Mouse (Mus musculus): Measurements from ENCODE around the gene Plxnb1. TPM values are rescaled to one million over a fixed set of nuclear protein-coding genes. Genes with fewer than 3 reads are reported as not detected.

The Plxnb1 gene
- polyA plus RNA-seq, 1 experiment from 2014 or later = 13.9 TPM

- no peaks in the 10 kb centered on the region for H3K9me3 ChIP-seq (replicated peaks; ENCODE audit: control insufficient read depth, low read length)
- peak within 1 kb of the TSS; percentile 78 for H3K4me3 ChIP-seq (ENCODE audit: low read depth, low read length)
- H3K36me3 ChIP-seq (ENCODE audit: control insufficient read depth, insufficient read depth, low read length) = peaks cover 23% of the 10 kb centered on the region
- H3K27me3 ChIP-seq (replicated peaks; ENCODE audit: control insufficient read depth, insufficient read depth, low read length) = no peaks in the 10 kb centered on the region
- H3K4me2 ChIP-seq (ENCODE audit: low read length) = peak within 1 kb of the TSS; percentile 90
- DNase-seq (ENCODE audit: low spot score) (peak; percentile 92), ATAC-seq (peak; percentile 98)
- H3K9ac ChIP-seq (ENCODE audit: low read length) = peak within 1 kb of the TSS; percentile 87
- whole genome bisulfite sequencing = under 1% methylated on average over 37 of the region's 37 CpGs
- H3K4me1 ChIP-seq (ENCODE audit: control insufficient read depth, insufficient read depth, low read length) = peaks cover 12% of the 10 kb centered on the region
- H3K27ac ChIP-seq (ENCODE audit: low read depth, low read length) = peak within 1 kb of the TSS; percentile 54; the same call in 1 of the 2 replicates
These were observed 12.9 kb upstream of the Plxnb1 start, which contains the start of the genes Ccdc51 and Tma7 for GRCm38 (mm10) chr9:109082124-109082800. Ccdc51 (plus strand) TSS chr9:109082493. Tma7 (minus strand) TSS chr9:109082587.

GRCm38 (mm10) chr9:109084922-109085321 lies 10.3 kb upstream of the Plxnb1 start:
- Histone ChIP-seq H3K4me2 (ENCODE audit: low read length) (no peak overlapping the region), H3K4me3 (ENCODE audit: low read depth, low read length) (no peak overlapping the region), H3K27me3 (replicated peaks; ENCODE audit: control insufficient read depth, insufficient read depth, low read length) (no peaks in the 10 kb centered on the region), H3K27ac (ENCODE audit: low read depth, low read length) (no peak overlapping the region), H3K9me3 (replicated peaks; ENCODE audit: control insufficient read depth, low read length) (no peaks in the 10 kb centered on the region), H3K9ac (ENCODE audit: low read length) (no peak overlapping the region), H3K36me3 (ENCODE audit: control insufficient read depth, insufficient read depth, low read length) (peaks cover 18% of the 10 kb centered on the region), H3K4me1 (ENCODE audit: control insufficient read depth, insufficient read depth, low read length) (peaks cover 12% of the 10 kb centered on the region)
- 7% methylated on average over 2 of the region's 2 CpGs for WGBS
- DNase-seq (ENCODE audit: low spot score) = peak; percentile 61
- no peak for ATAC-seq

GRCm38 (mm10) chr9:109087987-109088386 lies 7.2 kb upstream of the Plxnb1 start:
- ATAC-seq (no peak), DNase-seq (ENCODE audit: low spot score) (peak; percentile 76)
- H3K9ac ChIP-seq (ENCODE audit: low read length) = no peak overlapping the region
- WGBS = 9% methylated on average over 5 of the region's 5 CpGs
- H3K27me3 ChIP-seq (replicated peaks; ENCODE audit: control insufficient read depth, insufficient read depth, low read length) = no peaks in the 10 kb centered on the region
- H3K4me3 ChIP-seq (ENCODE audit: low read depth, low read length) = no peak overlapping the region
- no peak overlapping the region for H3K27ac ChIP-seq (ENCODE audit: low read depth, low read length)
- H3K9me3 ChIP-seq (replicated peaks; ENCODE audit: control insufficient read depth, low read length) = no peaks in the 10 kb centered on the region
- peaks cover 3% of the 10 kb centered on the region for H3K4me1 ChIP-seq (ENCODE audit: control insufficient read depth, insufficient read depth, low read length)
- H3K36me3 ChIP-seq (ENCODE audit: control insufficient read depth, insufficient read depth, low read length) = peaks cover 27% of the 10 kb centered on the region
- no peak overlapping the region for H3K4me2 ChIP-seq (ENCODE audit: low read length)

GRCm38 (mm10) chr9:109090446-109090845 lies 4.7 kb upstream of the Plxnb1 start:
- H3K4me2 ChIP-seq (ENCODE audit: low read length) = no peak overlapping the region
- H3K9ac ChIP-seq (ENCODE audit: low read length) = no peak overlapping the region; the same call in 1 of the 2 replicates
- peaks cover 12% of the 10 kb centered on the region for H3K4me1 ChIP-seq (ENCODE audit: control insufficient read depth, insufficient read depth, low read length)
- no peak overlapping the region for H3K4me3 ChIP-seq (ENCODE audit: low read depth, low read length)
- no peak overlapping the region for H3K27ac ChIP-seq (ENCODE audit: low read depth, low read length)
- no peaks in the 10 kb centered on the region for H3K27me3 ChIP-seq (replicated peaks; ENCODE audit: control insufficient read depth, insufficient read depth, low read length)
- DNase-seq (ENCODE audit: low spot score) (peak; percentile 43), ATAC-seq (no peak)
- H3K36me3 ChIP-seq (ENCODE audit: control insufficient read depth, insufficient read depth, low read length) = peaks cover 29% of the 10 kb centered on the region
- WGBS = 12% methylated on average over 15 of the region's 15 CpGs
- H3K9me3 ChIP-seq (replicated peaks; ENCODE audit: control insufficient read depth, low read length) = no peaks in the 10 kb centered on the region

GRCm38 (mm10) chr9:109091802-109092201 lies 3.4 kb upstream of the Plxnb1 start:
- no peak for DNase-seq (ENCODE audit: low spot score)
- H3K36me3 ChIP-seq (ENCODE audit: control insufficient read depth, insufficient read depth, low read length) = peaks cover 29% of the 10 kb centered on the region
- no peak overlapping the region for H3K4me2 ChIP-seq (ENCODE audit: low read length)
- no peak for ATAC-seq
- no peaks in the 10 kb centered on the region for H3K9me3 ChIP-seq (replicated peaks; ENCODE audit: control insufficient read depth, low read length)
- H3K27me3 ChIP-seq (replicated peaks; ENCODE audit: control insufficient read depth, insufficient read depth, low read length) = no peaks in the 10 kb centered on the region
- H3K9ac ChIP-seq (ENCODE audit: low read length) = no peak overlapping the region
- peaks cover 12% of the 10 kb centered on the region for H3K4me1 ChIP-seq (ENCODE audit: control insufficient read depth, insufficient read depth, low read length)
- H3K4me3 ChIP-seq (ENCODE audit: low read depth, low read length) = no peak overlapping the region
- 96% methylated on average over 8 of the region's 8 CpGs for WGBS
- H3K27ac ChIP-seq (ENCODE audit: low read depth, low read length) = no peak overlapping the region

- Histone ChIP-seq H3K4me3 (ENCODE audit: low read depth, low read length) (no peak overlapping the region), H3K9ac (ENCODE audit: low read length) (no peak overlapping the region), H3K4me1 (ENCODE audit: control insufficient read depth, insufficient read depth, low read length) (peaks cover 20% of the 10 kb centered on the region), H3K36me3 (ENCODE audit: control insufficient read depth, insufficient read depth, low read length) (peaks cover 29% of the 10 kb centered on the region), H3K9me3 (replicated peaks; ENCODE audit: control insufficient read depth, low read length) (no peaks in the 10 kb centered on the region), H3K27ac (ENCODE audit: low read depth, low read length) (no peak overlapping the region), H3K4me2 (ENCODE audit: low read length) (no peak overlapping the region), H3K27me3 (replicated peaks; ENCODE audit: control insufficient read depth, insufficient read depth, low read length) (no peaks in the 10 kb centered on the region)
- DNase-seq (ENCODE audit: low spot score) = no peak
- no peak for ATAC-seq
- 64% methylated on average over 6 of the region's 6 CpGs for WGBS
These were observed 2.4 kb upstream of the Plxnb1 start for GRCm38 (mm10) chr9:109092799-109093198.

- 12% methylated on average over 11 of the region's 11 CpGs for WGBS
- ATAC-seq = no peak
- H3K4me2 ChIP-seq (ENCODE audit: low read length) = peak overlapping the region; percentile 74
These were observed 1.2 kb upstream of the Plxnb1 start for GRCm38 (mm10) chr9:109093786-109094552.

GRCm38 (mm10) chr9:109094553-109095136 lies 544 bp upstream of the Plxnb1 start:
- under 1% methylated on average over 21 of the region's 21 CpGs for WGBS
- Histone ChIP-seq H3K4me1 (ENCODE audit: control insufficient read depth, insufficient read depth, low read length) (peaks cover 34% of the 10 kb centered on the region), H3K36me3 (ENCODE audit: control insufficient read depth, insufficient read depth, low read length) (peaks cover 29% of the 10 kb centered on the region), H3K4me3 (ENCODE audit: low read depth, low read length) (peak overlapping the region; percentile 75), H3K4me2 (ENCODE audit: low read length) (peak overlapping the region; percentile 74), H3K27me3 (replicated peaks; ENCODE audit: control insufficient read depth, insufficient read depth, low read length) (no peaks in the 10 kb centered on the region), H3K9ac (ENCODE audit: low read length) (peak overlapping the region; percentile 99), H3K9me3 (replicated peaks; ENCODE audit: control insufficient read depth, low read length) (no peaks in the 10 kb centered on the region), H3K27ac (ENCODE audit: low read depth, low read length) (peak overlapping the region; percentile 100)
- DNase-seq (ENCODE audit: low spot score) = peak; percentile 27
- no peak; the same call in 1 of the 2 replicates for ATAC-seq

More at GRCm38 (mm10) chr9:109093786-109094552, 1.2 kb upstream of the Plxnb1 start:
- DNase-seq (ENCODE audit: low spot score) = peak; percentile 33
- peaks cover 32% of the 10 kb centered on the region for H3K4me1 ChIP-seq (ENCODE audit: control insufficient read depth, insufficient read depth, low read length)
- H3K27me3 ChIP-seq (replicated peaks; ENCODE audit: control insufficient read depth, insufficient read depth, low read length) = no peaks in the 10 kb centered on the region
- peaks cover 28% of the 10 kb centered on the region for H3K36me3 ChIP-seq (ENCODE audit: control insufficient read depth, insufficient read depth, low read length)
- H3K9me3 ChIP-seq (replicated peaks; ENCODE audit: control insufficient read depth, low read length) = no peaks in the 10 kb centered on the region
- peak overlapping the region; percentile 99 for H3K9ac ChIP-seq (ENCODE audit: low read length)
- peak overlapping the region; percentile 75 for H3K4me3 ChIP-seq (ENCODE audit: low read depth, low read length)
- peak overlapping the region; percentile 100; the same call in 1 of the 2 replicates for H3K27ac ChIP-seq (ENCODE audit: low read depth, low read length)
